Mouse (Mus musculus) mesoderm, embryonic 11.5 days (tissue): ENCODE measurements around the gene Insr.
A peak's percentile ranks its signal among the peaks of the same experiment; 100 is the strongest.
"Not testable (repeated sequence)": the region's sequence is repeated elsewhere in the genome, so short reads cannot be mapped to it uniquely, and the experiment has no call there.

Experiments used
- DNase-seq: peaks from one replicate; pipeline ENCODE4 v3.0.0-alpha.2; 2012; ENCODE audit warnings: low read depth, low spot score

The Insr gene

GRCm38 (mm10) chr8:3191006-3191405, 88.4 kb downstream of the Insr start:
- no peak for DNase-seq

DNA sequence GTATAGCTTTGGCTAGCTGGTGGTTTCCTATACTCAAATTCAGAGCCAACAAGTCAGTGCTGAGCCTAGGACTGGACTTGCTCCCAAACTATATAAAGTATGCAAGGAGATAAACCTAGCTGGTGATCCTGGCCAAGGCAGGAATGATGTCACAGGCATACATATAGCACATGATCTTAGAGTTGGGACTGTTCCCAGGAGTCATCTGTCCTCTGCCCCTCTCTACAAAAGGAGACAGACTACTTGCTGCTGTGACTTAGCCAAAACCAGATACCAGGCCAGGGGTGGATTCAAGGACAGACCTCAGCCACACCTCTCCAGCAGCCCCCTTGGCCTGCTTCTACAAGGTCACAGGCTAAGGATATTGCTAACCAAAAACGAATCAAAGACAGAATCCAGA, 92.0 kb downstream of the Insr start:
- DNase-seq, result no peak

GRCm38 (mm10) chr8:3179930-3180329, 99.5 kb downstream of the Insr start:
- peak; percentile 3 for DNase-seq

- DNase-seq, result no peak
These were observed 102.0 kb downstream of the Insr start for GRCm38 (mm10) chr8:3177440-3177839.

DNA sequence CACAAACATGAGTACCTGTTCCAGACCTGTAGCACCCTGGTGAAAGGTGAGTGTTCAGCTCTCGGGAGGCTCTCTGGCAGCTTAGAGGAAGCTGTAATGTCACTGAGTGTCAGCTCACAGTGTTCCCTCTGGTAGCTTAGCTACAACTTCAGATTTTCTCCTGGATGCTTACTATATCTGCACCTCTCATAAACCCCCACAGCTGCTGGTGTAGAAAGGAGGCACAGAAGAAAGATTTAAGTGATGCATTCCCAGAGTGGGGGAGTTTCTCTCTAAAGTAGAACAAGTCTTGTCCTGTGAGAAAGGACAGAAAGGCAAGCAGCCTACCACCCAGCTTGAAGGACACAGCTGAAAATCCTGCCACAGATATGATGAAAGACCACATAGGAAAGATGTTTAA, 107.2 kb downstream of the Insr start:
- no peak for DNase-seq

GRCm38 (mm10) chr8:3146506-3146905, 132.9 kb downstream of the Insr start:
- no peak for DNase-seq

DNA sequence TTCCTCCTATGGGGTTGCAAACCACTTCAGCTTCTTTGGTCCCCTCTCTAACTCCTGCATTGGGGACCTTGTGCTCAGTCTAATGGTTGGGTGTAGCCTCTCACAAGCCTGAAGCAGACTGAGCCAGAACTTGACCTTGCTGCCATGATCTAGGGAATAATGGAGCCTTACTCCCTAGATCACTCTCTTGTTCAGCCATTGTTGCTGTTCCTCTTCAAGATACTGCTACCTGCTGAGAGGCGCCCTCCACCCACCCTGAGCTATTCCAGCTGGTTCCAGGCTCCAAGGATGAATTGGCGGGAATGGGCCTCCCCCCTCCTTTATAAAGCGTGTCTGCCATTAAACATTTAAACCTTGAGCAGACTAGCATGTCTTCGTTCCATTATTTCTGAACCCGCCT, 179.0 kb downstream of the Insr start:
- DNase-seq, result not testable (repeated sequence)
